Mouse (Mus musculus): Measurements from ENCODE around the gene Lyl1. TPM values are rescaled to one million over a fixed set of nuclear protein-coding genes. Genes with fewer than 3 reads are reported as not detected.

Gene Lyl1
- total and polyA plus RNA-seq, 3 experiments: 81.2 to 550 (median 138) TPM

- ATAC-seq (ENCODE audit: extremely low read depth, insufficient number of reproducible peaks, low FRiP score, poor library complexity, severe bottlenecking) (no peak), DNase-seq (ENCODE audit: low spot score) (no peak)
- Histone ChIP-seq H3K36me3 (replicated peaks) (peaks cover 63% of the 10 kb centered on the region), H3K4me3 (ENCODE audit: low read depth, low read length) (no peak overlapping the region), H3K27me3 (ENCODE audit: insufficient read depth, low read length) (no peaks in the 10 kb centered on the region), H3K9me3 (replicated peaks) (no peaks in the 10 kb centered on the region), H3K4me1 (ENCODE audit: insufficient read depth, low read depth, low read length) (peaks cover 73% of the 10 kb centered on the region)
- TF ChIP-seq TAL1 (conservative IDR thresholded peaks at IDR 0.05; ENCODE audit: low read depth, low read length) (no peak), POLR2AphosphoS5 (IDR thresholded peaks at IDR 0.05; ENCODE audit: insufficient replicate concordance, low read depth, low read length) (no peak), GATA2 (IDR thresholded peaks at IDR 0.05; ENCODE audit: borderline replicate concordance, low read depth, low read length) (no peak), CTCF (IDR thresholded peaks at IDR 0.05; ENCODE audit: low read depth, low read length) (no peak), GATA1 (IDR thresholded peaks at IDR 0.05; ENCODE audit: borderline replicate concordance, low read length) (no peak)
Observed at GRCm38 (mm10) chr8:84684537-84684936, 16.7 kb upstream of the Lyl1 start.

- ATAC-seq (ENCODE audit: extremely low read depth, insufficient number of reproducible peaks, low FRiP score, poor library complexity, severe bottlenecking) (peak; percentile 57; the same call in 1 of the 2 replicates), DNase-seq (ENCODE audit: low spot score) (no peak)
- H3K9me3 ChIP-seq (replicated peaks): no peaks in the 10 kb centered on the region
- peak within 1 kb of the TSS; percentile 88 for H3K4me3 ChIP-seq (ENCODE audit: low read depth, low read length)
- peaks cover 72% of the 10 kb centered on the region for H3K4me1 ChIP-seq (ENCODE audit: insufficient read depth, low read depth, low read length)
- no peaks in the 10 kb centered on the region for H3K27me3 ChIP-seq (ENCODE audit: insufficient read depth, low read length)
- peaks cover 58% of the 10 kb centered on the region for H3K36me3 ChIP-seq (replicated peaks)
- no peak for TF ChIP-seq POLR2AphosphoS5 (IDR thresholded peaks at IDR 0.05; ENCODE audit: insufficient replicate concordance, low read depth, low read length)
- TF ChIP-seq GATA1 (IDR thresholded peaks at IDR 0.05; ENCODE audit: borderline replicate concordance, low read length): no peak
- no peak for TF ChIP-seq GATA2 (IDR thresholded peaks at IDR 0.05; ENCODE audit: borderline replicate concordance, low read depth, low read length)
- no peak for TF ChIP-seq CTCF (IDR thresholded peaks at IDR 0.05; ENCODE audit: low read depth, low read length)
- TF ChIP-seq TAL1 (conservative IDR thresholded peaks at IDR 0.05; ENCODE audit: low read depth, low read length): no peak
Observed at GRCm38 (mm10) chr8:84686191-84687002, 14.9 kb upstream of the Lyl1 start, which contains the start of gene Trmt1. TSS of gene Trmt1 (plus strand) at chr8:84686307.

DNA sequence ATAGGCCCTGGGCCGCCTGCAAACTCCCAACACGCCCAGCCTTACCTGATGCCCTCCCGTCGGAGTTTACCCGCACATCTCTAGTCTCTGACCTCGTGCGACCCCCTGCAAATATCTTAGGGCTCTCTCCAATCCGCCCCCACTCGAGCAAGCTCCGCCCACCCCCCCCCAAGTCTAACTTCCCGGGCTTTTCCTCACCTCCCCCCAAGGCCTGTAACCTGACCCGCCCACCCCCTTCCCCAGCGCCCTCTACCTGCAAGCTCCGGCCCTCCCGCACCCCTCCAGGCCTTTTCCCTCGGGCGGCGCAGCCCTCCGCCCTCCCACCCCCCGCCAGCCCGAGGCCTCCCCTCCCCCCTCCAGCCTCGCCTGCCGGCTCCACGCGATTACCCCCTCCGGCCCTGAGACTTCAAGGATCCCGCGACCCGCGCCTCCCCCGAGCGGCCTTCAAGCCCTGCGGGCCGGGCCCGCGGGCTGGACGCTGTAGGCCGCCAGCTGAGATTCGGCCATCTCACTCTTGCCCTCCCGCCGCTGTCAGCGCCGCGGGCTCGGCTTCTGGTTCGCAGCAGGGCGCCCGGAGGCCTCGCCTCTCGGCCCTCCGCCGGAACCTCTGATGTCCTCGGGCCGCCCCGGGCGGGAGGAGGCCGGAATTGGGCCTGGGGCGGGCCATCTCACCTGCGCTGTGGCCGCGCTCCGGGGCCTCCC lies 14.1 kb upstream of the Lyl1 start:
- peaks cover 65% of the 10 kb centered on the region for H3K4me1 ChIP-seq (ENCODE audit: insufficient read depth, low read depth, low read length)
- DNase-seq (ENCODE audit: low spot score) (peak; percentile 73), ATAC-seq (ENCODE audit: extremely low read depth, insufficient number of reproducible peaks, low FRiP score, poor library complexity, severe bottlenecking) (0 out of 2 replicates have a peak, but pooled peaks have one; percentile 15)

GRCm38 (mm10) chr8:84687705-84688100 lies 13.6 kb upstream of the Lyl1 start, which contains the start of gene Nacc1:
TSS of gene Nacc1 (minus strand) at chr8:84687862.
- H3K27me3 ChIP-seq (ENCODE audit: insufficient read depth, low read length): no peaks in the 10 kb centered on the region
- H3K4me3 ChIP-seq (ENCODE audit: low read depth, low read length): peak within 1 kb of the TSS; percentile 88
- no peaks in the 10 kb centered on the region for H3K9me3 ChIP-seq (replicated peaks)
- no peak for TF ChIP-seq TAL1 (conservative IDR thresholded peaks at IDR 0.05; ENCODE audit: low read depth, low read length)
- TF ChIP-seq GATA1 (IDR thresholded peaks at IDR 0.05; ENCODE audit: borderline replicate concordance, low read length): no peak
- no peak for TF ChIP-seq GATA2 (IDR thresholded peaks at IDR 0.05; ENCODE audit: borderline replicate concordance, low read depth, low read length)
- no peak for TF ChIP-seq POLR2AphosphoS5 (IDR thresholded peaks at IDR 0.05; ENCODE audit: insufficient replicate concordance, low read depth, low read length)
- no peak for TF ChIP-seq CTCF (IDR thresholded peaks at IDR 0.05; ENCODE audit: low read depth, low read length)
- DNase-seq (ENCODE audit: low spot score) (peak; percentile 73), ATAC-seq (ENCODE audit: extremely low read depth, insufficient number of reproducible peaks, low FRiP score, poor library complexity, severe bottlenecking) (peak; percentile 35; the same call in 1 of the 2 replicates)
- peaks cover 65% of the 10 kb centered on the region for H3K4me1 ChIP-seq (ENCODE audit: insufficient read depth, low read depth, low read length)
- peaks cover 57% of the 10 kb centered on the region for H3K36me3 ChIP-seq (replicated peaks)

More for the DNA sequence above, 14.1 kb upstream of the Lyl1 start:
- Histone ChIP-seq H3K36me3 (replicated peaks) (peaks cover 57% of the 10 kb centered on the region), H3K27me3 (ENCODE audit: insufficient read depth, low read length) (no peaks in the 10 kb centered on the region), H3K4me3 (ENCODE audit: low read depth, low read length) (peak overlapping the region; percentile 88), H3K9me3 (replicated peaks) (no peaks in the 10 kb centered on the region)
- TF ChIP-seq CTCF (IDR thresholded peaks at IDR 0.05; ENCODE audit: low read depth, low read length) (no peak), GATA1 (IDR thresholded peaks at IDR 0.05; ENCODE audit: borderline replicate concordance, low read length) (no peak), POLR2AphosphoS5 (IDR thresholded peaks at IDR 0.05; ENCODE audit: insufficient replicate concordance, low read depth, low read length) (no peak), GATA2 (IDR thresholded peaks at IDR 0.05; ENCODE audit: borderline replicate concordance, low read depth, low read length) (no peak)

GRCm38 (mm10) chr8:84689091-84689915 lies 12.0 kb upstream of the Lyl1 start:
- no peaks in the 10 kb centered on the region for H3K27me3 ChIP-seq (ENCODE audit: insufficient read depth, low read length)
- peaks cover 57% of the 10 kb centered on the region for H3K36me3 ChIP-seq (replicated peaks)
- H3K4me3 ChIP-seq (ENCODE audit: low read depth, low read length): peak overlapping the region; percentile 88
- no peaks in the 10 kb centered on the region for H3K9me3 ChIP-seq (replicated peaks)
- ATAC-seq (ENCODE audit: extremely low read depth, insufficient number of reproducible peaks, low FRiP score, poor library complexity, severe bottlenecking): peak; percentile 37; the same call in 1 of the 2 replicates
- H3K4me1 ChIP-seq (ENCODE audit: insufficient read depth, low read depth, low read length): peaks cover 58% of the 10 kb centered on the region
- TF ChIP-seq GATA2 (IDR thresholded peaks at IDR 0.05; ENCODE audit: borderline replicate concordance, low read depth, low read length) (no peak), CTCF (IDR thresholded peaks at IDR 0.05; ENCODE audit: low read depth, low read length) (no peak), GATA1 (IDR thresholded peaks at IDR 0.05; ENCODE audit: borderline replicate concordance, low read length) (no peak), TAL1 (conservative IDR thresholded peaks at IDR 0.05; ENCODE audit: low read depth, low read length) (no peak), POLR2AphosphoS5 (IDR thresholded peaks at IDR 0.05; ENCODE audit: insufficient replicate concordance, low read depth, low read length) (no peak)
- peak; percentile 61 for DNase-seq (ENCODE audit: low spot score)
